Mouse (Mus musculus): Measurements from ENCODE around the gene Chrne.

DNA sequence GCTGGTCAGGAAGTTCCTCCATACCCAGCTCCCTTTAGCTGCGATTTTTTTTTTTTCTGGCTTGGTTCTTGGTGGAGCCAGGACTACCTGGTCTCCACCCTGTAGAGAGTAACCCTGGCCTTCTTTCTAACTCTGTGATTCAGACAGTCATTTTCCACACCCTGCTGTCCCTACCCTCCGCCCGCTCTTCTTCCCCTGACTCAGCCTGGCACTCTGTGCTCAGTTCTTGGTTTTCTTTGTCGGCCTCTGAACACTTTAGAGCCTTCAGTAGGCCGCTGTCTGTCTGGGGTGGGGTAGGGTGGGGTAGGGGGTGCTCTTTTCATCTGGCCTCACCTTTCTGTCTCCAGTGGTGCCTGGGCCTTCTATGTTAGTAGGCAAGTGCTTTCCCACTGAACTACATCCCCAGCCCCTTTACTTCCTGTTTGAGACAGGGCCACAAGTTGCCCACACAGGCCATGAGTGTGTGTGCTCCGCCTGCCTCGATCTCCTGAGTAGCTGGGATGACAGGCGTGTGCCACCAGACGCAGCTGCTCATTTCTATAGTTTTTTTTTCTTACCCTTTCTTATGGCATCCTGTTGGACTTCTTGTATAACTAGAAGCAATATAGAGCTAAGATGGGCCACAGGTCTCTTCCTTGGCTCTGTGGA, 39.2 kb downstream of the Chrne start:
- TF ChIP-seq CTCF (IDR thresholded peaks at IDR 0.05; ENCODE audit: low read depth, low read length) = no peak
- no peak for TF ChIP-seq GATA2 (IDR thresholded peaks at IDR 0.05; ENCODE audit: borderline replicate concordance, low read depth, low read length)
- no peak for TF ChIP-seq TAL1 (conservative IDR thresholded peaks at IDR 0.05; ENCODE audit: low read depth, low read length)
- no peak for TF ChIP-seq POLR2AphosphoS5 (IDR thresholded peaks at IDR 0.05; ENCODE audit: insufficient replicate concordance, low read depth, low read length)

All from G1E (cell line).